Mouse (Mus musculus) cerebellum, adult 2 months (tissue): Measurements from ENCODE around the gene Gabarap. TPM values are rescaled to one million over a fixed set of nuclear protein-coding genes. Genes with fewer than 3 reads are reported as not detected.
A peak's percentile ranks its signal among the peaks of the same experiment; 100 is the strongest.

Experiments used
- DNase-seq, 2 experiments: peaks; one replicate each; pipeline ENCODE4 v3.0.0; 2021
- H3K27ac ChIP-seq: fragments of 200-500 bp; 2 replicates; pipeline ENCODE4 v1.5.1; 2012; ENCODE audit warnings: low read length, control low read depth, inconsistent platforms; ENCODE audit not compliant: insufficient read depth
- H3K27me3 ChIP-seq: fragments of 200-500 bp; 2 replicates; pipeline ENCODE4 v1.6.1; 2012; ENCODE audit warnings: inconsistent platforms, mild to moderate bottlenecking, low read length, moderate library complexity; ENCODE audit not compliant: control insufficient read depth, insufficient read depth
- H3K4me1 ChIP-seq: fragments of 200-500 bp; 2 replicates; pipeline ENCODE4 v1.6.1; 2011; ENCODE audit warnings: low read length; ENCODE audit not compliant: control insufficient read depth, insufficient read depth
- H3K4me3 ChIP-seq: fragments of 200-500 bp; replicated peaks from 2 replicates; pipeline ENCODE3; 2011; ENCODE audit warnings: mild to moderate bottlenecking, low read depth, low read length, control low read depth; ENCODE audit not compliant: insufficient read depth
- CTCF ChIP-seq: fragments of 200-500 bp; IDR thresholded peaks from 2 replicates; pipeline ENCODE4 v1.5.1; 2011; ENCODE audit warnings: low read depth, mild to moderate bottlenecking, control low read depth, low read length, moderate library complexity, borderline replicate concordance; ENCODE audit not compliant: insufficient read depth
- POLR2A ChIP-seq: fragments of 200-500 bp; IDR thresholded peaks from 2 replicates; pipeline ENCODE4 v1.6.1; 2011; ENCODE audit warnings: low read length, control low read depth, borderline replicate concordance; ENCODE audit not compliant: insufficient read depth
- WGBS: fragments of 180-500 bp; shearing (Covaris S2); methylation state at CpG from one replicate; pipeline ENCODE4 v1.1.7; 2018; 5-methylcytosine and 5-hydroxymethylcytosine counted together
- polyA plus RNA-seq: library from polyadenylated mRNA; depleted of rRNA; stranded (reverse); fragments of >200 nt; gene quantifications from 2 replicates; pipeline ENCODE4 v1.2.3, GENCODE M21; 2012

Gabarap gene
- polyA plus RNA-seq, 1 experiment = 366 TPM

DNA sequence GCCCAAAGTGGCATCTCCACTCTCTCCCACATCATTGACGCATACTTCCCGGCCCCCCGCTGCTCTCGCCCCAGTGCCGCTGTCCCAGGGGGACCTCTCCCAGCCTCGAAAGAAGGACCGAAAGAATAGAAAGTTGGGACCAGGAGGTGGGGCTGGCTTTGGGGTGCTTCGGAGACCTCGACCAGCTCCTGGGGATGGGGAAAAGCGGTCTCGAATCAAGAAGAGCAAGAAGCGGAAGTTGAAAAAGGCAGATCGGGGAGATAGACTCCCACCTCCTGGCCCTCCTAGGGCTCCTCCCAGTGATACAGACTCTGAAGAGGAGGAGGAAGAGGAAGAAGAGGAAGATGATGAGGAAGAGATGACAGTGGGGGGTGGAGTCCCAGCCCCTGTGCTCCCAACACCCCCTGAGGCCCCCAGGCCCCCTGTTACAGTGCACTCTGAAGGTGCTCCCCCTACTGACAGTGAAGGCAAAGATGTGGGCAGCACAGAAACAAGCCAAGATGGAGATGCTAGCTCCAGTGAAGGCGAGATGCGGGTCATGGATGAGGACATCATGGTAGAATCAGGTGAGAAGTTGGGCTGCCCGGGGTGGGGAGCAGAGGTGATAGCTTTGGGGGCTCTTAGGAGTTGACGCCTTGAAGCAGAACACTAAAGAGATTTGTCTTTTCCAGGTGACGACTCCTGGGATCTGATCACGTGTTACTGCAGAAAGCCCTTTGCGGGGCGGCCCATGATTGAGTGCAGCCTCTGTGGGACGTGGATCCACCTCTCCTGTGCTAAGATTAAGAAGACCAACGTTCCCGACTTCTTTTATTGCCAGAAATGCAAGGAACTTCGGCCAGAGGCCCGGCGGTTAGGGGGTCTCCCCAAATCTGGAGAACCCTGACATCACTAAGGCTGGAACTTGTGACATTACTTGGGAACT, 7.9 kb downstream of the Gabarap start:
- H3K27ac ChIP-seq = no peak overlapping the region
- peaks cover 3% of the 10 kb centered on the region for H3K4me1 ChIP-seq
- TF ChIP-seq POLR2A (no peak), CTCF (no peak)
- no peak overlapping the region for H3K4me3 ChIP-seq
- 89% methylated on average over 27 of the region's 27 CpGs for WGBS
- H3K27me3 ChIP-seq = no peaks in the 10 kb centered on the region
- DNase-seq = no peak

- 81% methylated on average over 8 of the region's 8 CpGs for WGBS
- DNase-seq = no peak
- Histone ChIP-seq H3K4me3 (no peak overlapping the region), H3K27me3 (no peaks in the 10 kb centered on the region), H3K27ac (peak overlapping the region; percentile 18; the same call in 1 of the 2 replicates), H3K4me1 (peaks cover 3% of the 10 kb centered on the region)
- TF ChIP-seq CTCF (no peak), POLR2A (no peak)
Observed at GRCm38 (mm10) chr11:69999666-70000065, 8.7 kb downstream of the Gabarap start.

DNA sequence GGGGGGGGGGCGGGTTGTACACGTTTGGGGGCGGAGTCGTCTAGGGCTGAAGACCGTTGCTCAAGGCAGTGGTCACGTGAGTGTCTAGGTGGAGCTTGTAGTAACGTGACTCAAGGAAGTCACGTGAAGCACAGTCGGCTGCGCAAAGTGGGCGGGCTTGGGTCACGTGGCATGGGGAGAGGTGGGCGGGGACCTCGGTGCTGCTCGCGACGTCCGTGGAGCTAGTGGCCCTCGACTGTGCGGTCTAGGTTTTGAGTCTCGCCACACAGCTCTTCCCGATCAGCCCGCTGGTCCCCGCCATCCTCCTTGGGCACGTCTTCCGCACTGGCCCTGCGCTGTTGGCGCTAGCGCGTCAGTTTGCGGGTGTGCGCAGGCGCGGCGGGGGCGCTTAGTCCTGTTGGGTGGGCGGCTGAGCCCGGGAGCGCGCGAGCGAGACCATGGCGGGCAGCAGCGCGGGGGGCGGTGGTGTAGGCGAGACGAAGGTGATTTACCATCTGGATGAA, 9.5 kb downstream of the Gabarap start, which contains the start of gene Dvl2:
TSS of gene Dvl2 (plus strand) at position 200 of the 503 bp plus-strand sequence.
- peaks cover 3% of the 10 kb centered on the region for H3K4me1 ChIP-seq
- peak; percentile 87 to 92 for DNase-seq
- no peaks in the 10 kb centered on the region for H3K27me3 ChIP-seq
- peak; percentile 79 for TF ChIP-seq POLR2A
- TF ChIP-seq CTCF = no peak
- peak within 1 kb of the TSS; percentile 96 for H3K4me3 ChIP-seq
- peak within 1 kb of the TSS; percentile 78 for H3K27ac ChIP-seq
- under 1% methylated on average over 48 of the region's 48 CpGs for WGBS

- no peaks in the 10 kb centered on the region for H3K27me3 ChIP-seq
- 6% methylated on average over 8 of the region's 8 CpGs for WGBS
- H3K4me3 ChIP-seq = peak overlapping the region; percentile 96
- H3K4me1 ChIP-seq = peaks cover 3% of the 10 kb centered on the region
- TF ChIP-seq CTCF = no peak
- TF ChIP-seq POLR2A = no peak
- no peak overlapping the region; the same call in 1 of the 2 replicates for H3K27ac ChIP-seq
- DNase-seq = no peak
Observed at GRCm38 (mm10) chr11:70001159-70001558, 10.2 kb downstream of the Gabarap start.

- no peak for DNase-seq
- Histone ChIP-seq H3K4me3 (peak overlapping the region; percentile 96), H3K27ac (no peak overlapping the region), H3K4me1 (peaks cover 3% of the 10 kb centered on the region), H3K27me3 (no peaks in the 10 kb centered on the region)
- peak; percentile 25; the same call in 1 of the 2 replicates for TF ChIP-seq CTCF
- TF ChIP-seq POLR2A = no peak
Observed at GRCm38 (mm10) chr11:70001865-70002264, 10.9 kb downstream of the Gabarap start.

- peak overlapping the region; percentile 15 for H3K4me3 ChIP-seq
- WGBS = 76% methylated on average over 2 of the region's 2 CpGs
- no peak for DNase-seq
- H3K27me3 ChIP-seq = no peaks in the 10 kb centered on the region
- TF ChIP-seq CTCF (no peak), POLR2A (no peak)
- peaks cover 3% of the 10 kb centered on the region for H3K4me1 ChIP-seq
- H3K27ac ChIP-seq = no peak overlapping the region
Observed at GRCm38 (mm10) chr11:70002471-70002870, 11.5 kb downstream of the Gabarap start.

- 33% methylated on average over 5 of the region's 5 CpGs for WGBS
- Histone ChIP-seq H3K27me3 (no peaks in the 10 kb centered on the region), H3K4me1 (peaks cover 3% of the 10 kb centered on the region), H3K27ac (no peak overlapping the region), H3K4me3 (no peak overlapping the region)
- no peak for TF ChIP-seq POLR2A
- TF ChIP-seq CTCF = peak; percentile 20
- no peak for DNase-seq
Observed at GRCm38 (mm10) chr11:70005521-70005920, 14.6 kb downstream of the Gabarap start.

GRCm38 (mm10) chr11:70010033-70010432, 19.1 kb downstream of the Gabarap start:
- TF ChIP-seq POLR2A (no peak), CTCF (no peak)
- WGBS = 81% methylated on average over 6 of the region's 6 CpGs
- no peak overlapping the region for H3K4me3 ChIP-seq
- no peaks in the 10 kb centered on the region for H3K27me3 ChIP-seq
- no peak overlapping the region for H3K27ac ChIP-seq
- peaks cover 2% of the 10 kb centered on the region; the same call in 1 of the 2 replicates for H3K4me1 ChIP-seq
- no peak for DNase-seq
